Mouse (Mus musculus) embryonic fibroblast, embryonic 13.5 days (primary cell): Measurements from ENCODE around the gene Slc16a6.

Experiments used
- CTCF ChIP-seq: IDR thresholded peaks from 2 replicates; pipeline ENCODE4 v1.5.1; 2011; ENCODE audit warnings: mild to moderate bottlenecking, control low read depth, low read length, moderate library complexity, borderline replicate concordance; ENCODE audit not compliant: insufficient read depth
- POLR2A ChIP-seq: IDR thresholded peaks from 2 replicates; pipeline ENCODE4 v1.6.1; 2011; ENCODE audit warnings: low read depth, mild to moderate bottlenecking, control low read depth, low read length, moderate library complexity

DNA sequence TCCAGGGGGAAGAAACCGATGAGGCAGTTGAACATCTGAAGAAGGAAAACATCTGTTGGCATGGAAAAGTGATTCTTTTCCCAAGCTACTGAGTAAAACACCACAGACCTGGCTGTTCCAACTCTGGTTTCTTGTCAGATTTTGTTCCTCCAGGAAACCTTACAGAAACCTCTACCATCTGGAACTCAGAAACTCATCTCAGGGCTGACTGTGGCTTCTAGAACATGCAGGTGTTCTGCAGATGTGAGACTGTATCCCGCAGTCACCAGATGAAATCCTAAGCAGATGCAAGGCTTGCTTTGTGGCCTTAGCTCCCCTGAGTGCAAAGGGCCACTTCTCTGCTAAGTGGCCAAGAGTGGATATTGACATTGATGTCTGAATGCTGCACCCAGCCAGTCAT lies 16.4 kb upstream of the Slc16a6 start:
- no peak for TF ChIP-seq POLR2A
- no peak for TF ChIP-seq CTCF
